Mouse (Mus musculus) kidney, adult 2 months (tissue): ENCODE data around the gene Wbp1l.

Source experiments
- CTCF ChIP-seq: fragments of 200-500 bp; conservative IDR thresholded peaks from 2 replicates; pipeline ENCODE4 v1.5.1; 2011; ENCODE audit warnings: low read depth, mild to moderate bottlenecking, control low read depth, low read length, moderate library complexity, mixed read lengths; ENCODE audit not compliant: insufficient read depth, insufficient read length
- POLR2A ChIP-seq: fragments of 200-500 bp; IDR thresholded peaks from one replicate; pipeline ENCODE4 v1.6.1; 2011; ENCODE audit warnings: low read depth, low read length, control low read depth

GRCm38 (mm10) chr19:46653188-46653587, 54.3 kb downstream of the Wbp1l start:
- TF ChIP-seq CTCF: no peak
- TF ChIP-seq POLR2A: no peak
